Mouse (Mus musculus) MEL (cell line): Measurements from ENCODE around the gene Gm6592.

ENCODE experiments used
- GATA1 ChIP-seq: IDR thresholded peaks from 2 replicates; pipeline ENCODE4 v1.6.1; 2011; ENCODE audit warnings: low read depth, low read length, improper control_type of control experiment
- HCFC1 ChIP-seq: IDR thresholded peaks from 2 replicates; pipeline ENCODE4 v1.6.1; 2012; ENCODE audit warnings: low read depth, mild to moderate bottlenecking, inconsistent platforms, low read length, improper control_type of control experiment, moderate library complexity
- POLR2A ChIP-seq, 2 experiments: IDR thresholded peaks; 2 replicates each; pipeline ENCODE4 v1.6.1; 2011 to 2012; ENCODE audit warnings: low read length in 2 of 2, mild to moderate bottlenecking in 2 of 2, control low read depth in 1 of 2, improper control_type of control experiment in 1 of 2, low read depth in 1 of 2, moderate library complexity in 1 of 2; ENCODE audit not compliant: control insufficient read depth in 1 of 2, insufficient read depth in 1 of 2, poor library complexity in 1 of 2
- RAD21 ChIP-seq: IDR thresholded peaks from 2 replicates; pipeline ENCODE4 v1.6.1; 2011; ENCODE audit warnings: mild to moderate bottlenecking, low read depth, low read length, improper control_type of control experiment
- SIN3A ChIP-seq: IDR thresholded peaks from 2 replicates; pipeline ENCODE4 v1.6.1; 2012; ENCODE audit warnings: low read length, improper control_type of control experiment, inconsistent platforms
- TCF12 ChIP-seq: IDR thresholded peaks from 2 replicates; pipeline ENCODE4 v1.6.1; 2014; ENCODE audit warnings: low read depth, mild to moderate bottlenecking, inconsistent platforms, low read length, improper control_type of control experiment, moderate library complexity

DNA sequence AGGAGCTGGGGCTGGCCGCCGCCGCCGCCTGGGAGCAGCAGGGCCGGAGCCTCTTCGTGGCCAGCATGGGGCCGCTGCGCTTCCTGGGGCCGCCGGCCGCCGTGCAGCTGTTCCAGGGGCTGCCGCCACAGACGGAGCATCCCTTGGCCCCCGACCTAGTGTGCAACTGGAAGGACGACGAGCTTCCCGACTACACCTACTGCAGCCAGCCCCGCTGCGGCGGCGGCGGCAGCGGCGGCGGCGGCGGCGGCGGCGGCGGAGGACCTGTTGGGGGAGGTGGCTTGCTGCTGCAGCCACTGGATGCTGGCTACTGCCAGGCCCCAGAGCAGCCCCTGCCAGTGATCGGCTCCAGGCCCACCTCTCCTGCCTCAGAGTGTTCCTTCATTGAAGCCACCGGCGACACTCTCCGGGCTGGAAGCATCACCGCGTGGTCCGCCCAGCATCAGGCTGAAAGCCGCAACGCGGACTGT, 49.4 kb downstream of the Gm6592 start:
- TF ChIP-seq RAD21 (no peak), SIN3A (no peak), TCF12 (no peak), GATA1 (no peak), POLR2A (IDR thresholded peaks at IDR 0.05; ENCODE audit: control insufficient read depth in 1 of 2, insufficient read depth in 1 of 2, low read depth in 1 of 2, low read length in 2 of 2, poor library complexity in 1 of 2) (no peak), HCFC1 (no peak)
